In genomic region chr13:52282500-52282899, GRCm38 (mm10) we compare ENCODE assay signal across 16 mouse cellular contexts.
A peak's percentile ranks its signal among the peaks of the same experiment; 100 is the strongest.
DNase-seq lines count a peak whose midpoint lies in the region; ATAC-seq and TF ChIP-seq lines count a peak whose summit lies in the region.
"Had no signal": no experiment of that assay in that cellular context is flagged by ENCODE, and none has a peak within 500 bp of the region (broad histone marks: within the 10 kb centered on the region; RNA-seq: fewer than 3 reads in every experiment).

No protein-coding gene starts in this region.

- intact Hi-C loops in left cerebral cortex, postnatal 14 days (cut with DNase I) = no loop called here

- H3K4me1 ChIP-seq in forebrain, postnatal 0 days (ENCODE audit: insufficient read depth) = no peaks in the 10 kb centered on the region
- H3K4me1 ChIP-seq in forebrain, embryonic 14.5 days (ENCODE audit: control insufficient read depth, insufficient read depth, low read length) = no peaks in the 10 kb centered on the region
- H3K4me1 ChIP-seq in CH12.LX (ENCODE audit: control insufficient read depth in 1 of 2, insufficient read depth in 2 of 2) = peaks cover 12 to 33% of the 10 kb centered on the region in 2 experiments
- H3K4me1 ChIP-seq: embryonic facial prominence, embryonic 13.5 days; hindbrain, embryonic 15.5 days; limb, embryonic 15.5 days had no signal

- ATAC-seq in forebrain, postnatal 0 days = peak; percentile 80
- ATAC-seq in forebrain, embryonic 14.5 days = no peak
- ATAC-seq in inflammation-experienced regulatory T-cells, adult 6 months = no peak
- ATAC-seq in megakaryocyte-erythroid progenitor cell, adult 5-6 weeks (replicated peaks; ENCODE audit: low FRiP score, low TSS enrichment, poor library complexity, severe bottlenecking) = no peak

- H3K36me3 ChIP-seq in forebrain, postnatal 0 days (ENCODE audit: insufficient read depth) = no peaks in the 10 kb centered on the region
- no peaks in the 10 kb centered on the region for H3K36me3 ChIP-seq in forebrain, embryonic 14.5 days (ENCODE audit: control insufficient read depth, insufficient read depth, low read length)
- no peaks in the 10 kb centered on the region for H3K36me3 ChIP-seq in CH12.LX (replicated peaks in 1 of 2; ENCODE audit: control insufficient read depth in 1 of 2, insufficient read depth in 1 of 2, low read length in 1 of 2)
- H3K36me3 ChIP-seq: embryonic facial prominence, embryonic 13.5 days; heart, embryonic 15.5 days; hindbrain, embryonic 15.5 days; limb, embryonic 15.5 days; midbrain, embryonic 10.5 days had no signal

- dilution Hi-C loops in CH12.LX (cut with MboI; ENCODE audit: extremely low pct_ligation_motif_present, extremely low pct_unique_long_range_greater_than_20kb, low sequenced_read_pairs) = no loop called here

- peak; percentile 62 for DNase-seq in forebrain, postnatal 0 days
- DNase-seq in forebrain, embryonic 14.5 days (ENCODE audit: low spot score) = no peak
- no peak for DNase-seq in CH12.LX (ENCODE audit: extremely low read depth)
- peak; percentile 39 to 72 for DNase-seq in frontal cortex, postnatal 36 days (ENCODE audit: low spot score in 2 of 2)
- peak; percentile 66 to 74 for DNase-seq in left cerebral cortex, postnatal 14 days (ENCODE audit: low spot score in 2 of 2)
- no peak for DNase-seq in spleen, postnatal 36 days (ENCODE audit: low spot score in 2 of 2)
- DNase-seq: adrenal gland, adult 2 months; kidney, adult 8-10 months; thymus, postnatal 25 days had no signal

- no peak overlapping the region for H3K4me3 ChIP-seq in forebrain, postnatal 0 days (ENCODE audit: low read depth, low read length)
- no peak overlapping the region for H3K4me3 ChIP-seq in forebrain, embryonic 14.5 days (ENCODE audit: low read depth, low read length)
- no peak overlapping the region for H3K4me3 ChIP-seq in CH12.LX (replicated peaks in 1 of 3; ENCODE audit: low read depth in 2 of 3, low read length in 2 of 3, poor library complexity in 1 of 3)
- H3K4me3 ChIP-seq: embryonic facial prominence, embryonic 13.5 days; heart, embryonic 15.5 days; hindbrain, embryonic 15.5 days; limb, embryonic 15.5 days; midbrain, embryonic 10.5 days had no signal

- no peak overlapping the region for H3K9ac ChIP-seq in forebrain, postnatal 0 days
- no peak overlapping the region for H3K9ac ChIP-seq in forebrain, embryonic 14.5 days (ENCODE audit: low read length)
- H3K9ac ChIP-seq in CH12.LX (ENCODE audit: insufficient read depth, low read depth) = no peak overlapping the region
- H3K9ac ChIP-seq: embryonic facial prominence, embryonic 13.5 days; heart, embryonic 15.5 days; hindbrain, embryonic 15.5 days; limb, embryonic 15.5 days had no signal

- H3K4me2 ChIP-seq in forebrain, postnatal 0 days (ENCODE audit: low read depth) = no peak overlapping the region
- H3K4me2 ChIP-seq in forebrain, embryonic 14.5 days (ENCODE audit: low read length) = no peak overlapping the region
- 0 out of 2 replicates have a peak overlapping the region, but pooled peaks have one; percentile 1 for H3K4me2 ChIP-seq in CH12.LX (ENCODE audit: insufficient read depth, low read depth, poor library complexity, severe bottlenecking)
- H3K4me2 ChIP-seq: embryonic facial prominence, embryonic 13.5 days; hindbrain, embryonic 15.5 days; limb, embryonic 15.5 days had no signal

- no peaks in the 10 kb centered on the region for H3K27me3 ChIP-seq in forebrain, postnatal 0 days (ENCODE audit: insufficient read depth, low read length)
- H3K27me3 ChIP-seq in forebrain, embryonic 14.5 days (replicated peaks; ENCODE audit: control insufficient read depth, insufficient read depth, low read length) = no peaks in the 10 kb centered on the region
- H3K27me3 ChIP-seq in CH12.LX (replicated peaks) = no peaks in the 10 kb centered on the region
- H3K27me3 ChIP-seq: heart, embryonic 15.5 days; hindbrain, embryonic 15.5 days; limb, embryonic 15.5 days had no signal

- no peaks in the 10 kb centered on the region for H3K9me3 ChIP-seq in forebrain, postnatal 0 days (ENCODE audit: low read length)
- H3K9me3 ChIP-seq in forebrain, embryonic 14.5 days (replicated peaks; ENCODE audit: control insufficient read depth, low read length) = no peaks in the 10 kb centered on the region
- peaks cover 4% of the 10 kb centered on the region for H3K9me3 ChIP-seq in CH12.LX (replicated peaks; ENCODE audit: low read length)
- H3K9me3 ChIP-seq: embryonic facial prominence, embryonic 13.5 days; hindbrain, embryonic 15.5 days; limb, embryonic 15.5 days; midbrain, embryonic 10.5 days had no signal

- H3K27ac ChIP-seq in forebrain, postnatal 0 days (ENCODE audit: low read depth, low read length) = no peak overlapping the region
- H3K27ac ChIP-seq in forebrain, embryonic 14.5 days (ENCODE audit: low read depth, low read length) = no peak overlapping the region
- H3K27ac ChIP-seq in CH12.LX (ENCODE audit: insufficient read depth, low read depth) = no peak overlapping the region
- H3K27ac ChIP-seq: embryonic facial prominence, embryonic 13.5 days; hindbrain, embryonic 15.5 days; limb, embryonic 15.5 days; midbrain, embryonic 10.5 days had no signal

- 54% methylated on average over 12 of the region's 13 CpGs for WGBS in forebrain, postnatal 0 days
- 74% methylated on average over 13 of the region's 13 CpGs for WGBS in forebrain, embryonic 14.5 days

- no peak for TF ChIP-seq CTCF in forebrain, postnatal 0 days (IDR thresholded peaks at IDR 0.05; ENCODE audit: low read depth)
- TF ChIP-seq CTCF in CH12.LX (conservative IDR thresholded peaks at IDR 0.05 in 1 of 2, IDR thresholded peaks at IDR 0.05 in 1 of 2; ENCODE audit: low read depth in 2 of 2, low read length in 2 of 2) = no peak

- in situ Hi-C loops in CH12.LX (cut with MboI; ENCODE audit: low pct_ligation_motif_present, low pct_unique_long_range_greater_than_20kb, low sequenced_read_pairs) = no loop called here

- no peak for TF ChIP-seq EP300 in CH12.LX (IDR thresholded peaks at IDR 0.05; ENCODE audit: low read length)

- no peaks in the 10 kb centered on the region for H3K79me2 ChIP-seq in CH12.LX (replicated peaks; ENCODE audit: control insufficient read depth, extremely low read depth, insufficient read depth, poor library complexity, severe bottlenecking)

- no peak for TF ChIP-seq RAD21 in CH12.LX (IDR thresholded peaks at IDR 0.05; ENCODE audit: low read depth, low read length)

- no peak for TF ChIP-seq POLR2A in CH12.LX (IDR thresholded peaks at IDR 0.05; ENCODE audit: low read depth, low read length)

TF ChIP-seq in CH12.LX, 34 proteins besides CTCF, POLR2A, EP300 and RAD21:
- TF ChIP-seq MAFK (IDR thresholded peaks at IDR 0.05; ENCODE audit: insufficient replicate concordance, low read length) = no peak
- no peak for TF ChIP-seq TBP (conservative IDR thresholded peaks at IDR 0.05; ENCODE audit: low read depth, low read length)
- no peak for TF ChIP-seq SIN3A (IDR thresholded peaks at IDR 0.05; ENCODE audit: low read length)
- TF ChIP-seq ETS1 (conservative IDR thresholded peaks at IDR 0.05; ENCODE audit: low read depth, low read length) = no peak
- TF ChIP-seq MXI1 (IDR thresholded peaks at IDR 0.05; ENCODE audit: low read depth, low read length) = no peak
- TF ChIP-seq E2F4 (IDR thresholded peaks at IDR 0.05; ENCODE audit: insufficient replicate concordance, low read depth, low read length) = no peak
- no peak for TF ChIP-seq ZKSCAN1 (IDR thresholded peaks at IDR 0.05; ENCODE audit: borderline replicate concordance, low read depth, low read length)
- no peak for TF ChIP-seq CHD2 (IDR thresholded peaks at IDR 0.05; ENCODE audit: low read length)
- no peak for TF ChIP-seq MAZ (IDR thresholded peaks at IDR 0.05; ENCODE audit: low read depth, low read length)
- no peak for TF ChIP-seq IRF4 (IDR thresholded peaks at IDR 0.05; ENCODE audit: low read depth, low read length)
- no peak for TF ChIP-seq UBTF (IDR thresholded peaks at IDR 0.05; ENCODE audit: low read depth, low read length)
- TF ChIP-seq BHLHE40 (IDR thresholded peaks at IDR 0.05; ENCODE audit: low read depth, low read length) = no peak
- no peak for TF ChIP-seq ZMIZ1 (IDR thresholded peaks at IDR 0.05; ENCODE audit: low read depth, low read length)

Comparison
In these comparisons a context has a peak if more than half of its experiments do, and no peak if none do; other contexts are left out.
1. DNase-seq: peak in forebrain, postnatal 0 days (single experiment), frontal cortex, postnatal 36 days (2 of 2) and left cerebral cortex, postnatal 14 days (2 of 2); none in forebrain, embryonic 14.5 days (single experiment), CH12.LX (single experiment) and spleen, postnatal 36 days (0 of 2).